Mouse (Mus musculus): ENCODE measurements around the gene Duoxa1. TPM values are rescaled to one million over a fixed set of nuclear protein-coding genes. Genes with fewer than 3 reads are reported as not detected.
A peak's percentile ranks its signal among the peaks of the same experiment; 100 is the strongest.

The Duoxa1 gene
- polyA plus RNA-seq, 1 experiment from 2014 or later = not detected

DNA sequence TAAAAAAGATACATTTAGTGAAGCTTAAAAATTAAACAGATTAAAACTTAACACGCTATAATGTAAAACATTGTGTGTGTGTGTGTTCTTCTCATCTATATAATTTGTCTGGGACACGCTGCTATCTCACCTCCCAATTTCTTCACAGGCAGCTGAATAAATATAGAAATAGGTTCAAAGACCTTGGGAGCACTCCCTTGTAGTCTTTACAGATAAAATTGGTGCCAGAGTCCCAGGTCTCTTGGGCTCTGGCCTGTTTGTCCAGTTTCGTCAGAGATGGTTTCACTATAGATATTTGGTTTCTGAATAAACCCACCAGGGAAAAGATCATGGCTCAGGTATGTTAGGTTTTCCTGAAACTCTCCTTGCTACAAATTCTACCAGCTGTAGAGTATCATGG, 34.8 kb downstream of the Duoxa1 start:
- 97% methylated on average over 3 of the region's 3 CpGs for WGBS
- no peak for ATAC-seq
- no peaks in the 10 kb centered on the region for H3K27me3 ChIP-seq
- H3K9ac ChIP-seq = no peak overlapping the region
- H3K4me3 ChIP-seq = no peak overlapping the region
- no peaks in the 10 kb centered on the region for H3K4me1 ChIP-seq
- H3K27ac ChIP-seq = no peak overlapping the region
- no peaks in the 10 kb centered on the region for H3K36me3 ChIP-seq (ENCODE audit: poor library complexity, severe bottlenecking)
- H3K9me3 ChIP-seq (replicated peaks) = no peaks in the 10 kb centered on the region
- H3K4me2 ChIP-seq = no peak overlapping the region

- no peak overlapping the region for H3K4me2 ChIP-seq
- WGBS = 91% methylated on average over 7 of the region's 7 CpGs
- H3K4me3 ChIP-seq = no peak overlapping the region
- no peak overlapping the region for H3K9ac ChIP-seq
- no peaks in the 10 kb centered on the region for H3K9me3 ChIP-seq (replicated peaks)
- H3K4me1 ChIP-seq = peaks cover 22% of the 10 kb centered on the region
- H3K27me3 ChIP-seq = no peaks in the 10 kb centered on the region
- ATAC-seq = no peak
- peaks cover 3% of the 10 kb centered on the region; the same call in 1 of the 2 replicates for H3K36me3 ChIP-seq (ENCODE audit: poor library complexity, severe bottlenecking)
- no peak overlapping the region for H3K27ac ChIP-seq
Observed at GRCm38 (mm10) chr2:122266407-122267193, 46.9 kb downstream of the Duoxa1 start.

DNA sequence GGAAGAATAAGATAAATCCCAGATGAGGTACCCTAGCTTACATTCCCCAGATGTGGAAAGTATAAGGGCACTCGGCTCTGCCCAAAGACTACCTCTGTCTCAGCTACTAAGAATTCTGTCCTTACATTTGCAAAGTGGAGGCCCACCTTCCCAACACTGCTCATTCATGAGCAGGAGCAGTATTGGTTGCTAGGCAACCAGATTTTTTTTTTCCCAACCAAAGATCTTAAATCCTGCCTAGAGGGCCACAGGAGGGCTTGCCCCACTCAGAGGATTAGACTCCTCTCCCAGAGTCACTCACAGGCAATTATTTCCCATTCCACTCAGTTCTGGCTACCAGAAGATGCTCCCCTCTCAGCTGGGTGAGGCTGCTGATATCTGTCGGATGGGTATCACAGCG, 48.8 kb downstream of the Duoxa1 start:
- Histone ChIP-seq H3K9ac (no peak overlapping the region), H3K4me3 (no peak overlapping the region), H3K4me1 (peaks cover 22% of the 10 kb centered on the region), H3K9me3 (replicated peaks) (no peaks in the 10 kb centered on the region), H3K4me2 (no peak overlapping the region), H3K36me3 (ENCODE audit: poor library complexity, severe bottlenecking) (peaks cover 7% of the 10 kb centered on the region; the same call in 1 of the 2 replicates), H3K27me3 (no peaks in the 10 kb centered on the region), H3K27ac (no peak overlapping the region)
- 21% methylated on average over 3 of the region's 3 CpGs for WGBS
- peak; percentile 61; the same call in 1 of the 2 replicates for ATAC-seq

DNA sequence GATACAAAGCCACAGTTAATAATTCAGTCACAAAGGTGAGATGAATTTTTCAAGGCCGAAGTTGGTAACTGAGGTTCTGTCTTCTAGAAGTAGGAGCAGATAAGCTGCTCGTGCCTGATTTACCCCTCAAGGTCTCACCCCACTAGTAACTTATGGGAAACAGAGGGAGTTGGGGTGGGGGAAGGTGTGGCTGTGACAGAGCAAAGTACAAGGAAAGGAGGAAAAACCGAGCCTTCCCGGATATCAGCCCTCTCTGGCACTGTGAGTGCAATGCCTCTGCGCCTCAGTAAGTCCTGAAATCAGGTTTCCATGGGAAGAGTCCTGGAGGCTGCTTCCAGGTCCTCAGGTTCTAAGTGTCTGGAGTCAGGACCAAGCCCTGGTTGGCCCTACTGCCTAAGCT, 52.8 kb downstream of the Duoxa1 start:
- no peak overlapping the region for H3K9ac ChIP-seq
- peaks cover 22% of the 10 kb centered on the region for H3K4me1 ChIP-seq
- H3K4me3 ChIP-seq = no peak overlapping the region
- 85% methylated on average over 5 of the region's 5 CpGs for WGBS
- H3K4me2 ChIP-seq = no peak overlapping the region
- H3K9me3 ChIP-seq (replicated peaks) = no peaks in the 10 kb centered on the region
- H3K27me3 ChIP-seq = no peaks in the 10 kb centered on the region
- ATAC-seq = no peak
- no peak overlapping the region for H3K27ac ChIP-seq
- H3K36me3 ChIP-seq (ENCODE audit: poor library complexity, severe bottlenecking) = peaks cover 7% of the 10 kb centered on the region; the same call in 1 of the 2 replicates

DNA sequence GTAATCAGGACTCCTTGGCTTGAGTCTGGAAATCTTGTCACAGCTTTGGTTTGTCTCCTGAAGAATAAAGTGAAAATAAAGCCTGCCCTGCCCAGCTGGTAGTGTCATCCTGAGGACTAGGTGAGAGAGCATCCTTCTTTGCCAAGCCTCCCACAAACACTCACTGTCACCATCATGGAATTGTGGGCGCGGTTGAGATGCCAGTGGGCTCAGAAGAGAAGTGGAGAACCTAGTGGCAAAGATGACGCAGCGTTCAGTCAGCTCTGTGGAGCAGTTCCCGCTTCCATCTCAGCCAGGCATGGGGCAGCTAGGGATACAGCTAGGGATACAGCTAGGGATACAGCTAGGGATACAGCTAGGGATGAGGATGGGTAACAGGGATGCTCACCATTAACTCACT, 57.5 kb downstream of the Duoxa1 start:
- Histone ChIP-seq H3K27me3 (no peaks in the 10 kb centered on the region), H3K9ac (no peak overlapping the region), H3K27ac (no peak overlapping the region), H3K4me3 (no peak overlapping the region), H3K36me3 (ENCODE audit: poor library complexity, severe bottlenecking) (no peaks in the 10 kb centered on the region), H3K4me1 (no peaks in the 10 kb centered on the region), H3K9me3 (replicated peaks) (no peaks in the 10 kb centered on the region), H3K4me2 (no peak overlapping the region)
- WGBS = 95% methylated on average over 5 of the region's 5 CpGs
- no peak for ATAC-seq

Other genes with a start within 250 kb of the Duoxa1 start
- gene Spg11, start 195.3 kb downstream of the Duoxa1 start, polyA plus RNA-seq (2015; fragmentation: Nextera tagmentation; extraction: Ambion mirVana) = 8.5 and 10.5 TPM in 2 replicates
- gene B2m, start 166.0 kb downstream of the Duoxa1 start, polyA plus RNA-seq (2015; fragmentation: Nextera tagmentation; extraction: Ambion mirVana) = 65.6 and 70.8 TPM in 2 replicates
- not detected in 2 replicates for gene Trim69, start 153.0 kb downstream of the Duoxa1 start, polyA plus RNA-seq (2015; fragmentation: Nextera tagmentation; extraction: Ambion mirVana)
- not detected in 2 replicates for gene Patl2, start 127.5 kb downstream of the Duoxa1 start, polyA plus RNA-seq (2015; fragmentation: Nextera tagmentation; extraction: Ambion mirVana)
- gene Terb2, start 127.5 kb downstream of the Duoxa1 start, polyA plus RNA-seq (2015; fragmentation: Nextera tagmentation; extraction: Ambion mirVana) = not detected in 2 replicates
- gene Sord, start 79.0 kb downstream of the Duoxa1 start, polyA plus RNA-seq (2015; fragmentation: Nextera tagmentation; extraction: Ambion mirVana) = 18.8 and 19.8 TPM in 2 replicates
- not detected in 2 replicates for gene Duox2, start 15.3 kb downstream of the Duoxa1 start, polyA plus RNA-seq (2015; fragmentation: Nextera tagmentation; extraction: Ambion mirVana)
- gene Duoxa2, start 14.8 kb downstream of the Duoxa1 start, polyA plus RNA-seq (2015; fragmentation: Nextera tagmentation; extraction: Ambion mirVana) = not detected in 2 replicates
- 0.04 TPM in 1 of 2 replicates, not detected in the other for gene Duox1, start 1.9 kb upstream of the Duoxa1 start, polyA plus RNA-seq (2015; fragmentation: Nextera tagmentation; extraction: Ambion mirVana)
- gene Shf, start 55.4 kb upstream of the Duoxa1 start, polyA plus RNA-seq (2015; fragmentation: Nextera tagmentation; extraction: Ambion mirVana) = 6.2 and 6.8 TPM in 2 replicates
- not detected in 2 replicates for gene Slc28a2, start 112.7 kb upstream of the Duoxa1 start, polyA plus RNA-seq (2015; fragmentation: Nextera tagmentation; extraction: Ambion mirVana)
- not detected in 2 replicates for gene Gm14085, start 171.2 kb upstream of the Duoxa1 start, polyA plus RNA-seq (2015; fragmentation: Nextera tagmentation; extraction: Ambion mirVana)